Mouse (Mus musculus): ENCODE results near the gene Olfr155.

Olfr155 gene

GRCm38 (mm10) chr4:43851265-43851664 lies at the start of gene Olfr155:
TSS of gene Olfr155 (plus strand) at chr4:43851565.
- DNase-seq, result no peak

DNA sequence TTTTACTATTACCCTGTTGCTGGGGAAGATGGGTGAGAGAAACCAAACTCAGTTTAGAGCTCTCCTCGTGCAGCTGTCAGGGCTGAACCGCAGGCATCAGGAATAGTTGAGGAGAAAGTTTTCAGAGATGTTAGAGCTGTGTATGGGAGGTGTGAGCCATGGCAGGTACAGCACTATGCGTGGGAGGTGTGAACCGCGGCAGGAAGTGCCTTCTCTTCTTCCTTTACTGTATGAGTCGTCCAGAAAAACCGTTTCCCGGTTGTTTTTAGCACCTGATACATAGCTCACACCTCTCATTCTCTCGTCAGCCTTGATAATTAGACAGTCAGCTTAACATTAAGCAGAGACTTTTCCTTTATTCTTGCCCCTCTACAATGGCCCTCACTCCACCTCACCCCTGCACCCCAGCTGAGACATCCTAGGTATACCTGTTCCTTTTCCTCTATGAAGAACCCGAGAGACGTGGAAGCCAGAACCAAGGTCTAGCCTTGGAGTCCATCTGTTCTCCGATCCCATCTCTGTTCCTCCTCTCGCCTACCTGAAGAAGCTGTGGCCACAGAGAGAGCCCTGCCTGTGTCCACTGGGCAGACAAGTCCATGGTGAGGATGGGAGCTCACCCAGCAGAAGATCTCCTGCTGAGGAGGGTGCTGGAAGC lies 28.3 kb upstream of the Olfr155 start:
- DNase-seq, result no peak

DNA sequence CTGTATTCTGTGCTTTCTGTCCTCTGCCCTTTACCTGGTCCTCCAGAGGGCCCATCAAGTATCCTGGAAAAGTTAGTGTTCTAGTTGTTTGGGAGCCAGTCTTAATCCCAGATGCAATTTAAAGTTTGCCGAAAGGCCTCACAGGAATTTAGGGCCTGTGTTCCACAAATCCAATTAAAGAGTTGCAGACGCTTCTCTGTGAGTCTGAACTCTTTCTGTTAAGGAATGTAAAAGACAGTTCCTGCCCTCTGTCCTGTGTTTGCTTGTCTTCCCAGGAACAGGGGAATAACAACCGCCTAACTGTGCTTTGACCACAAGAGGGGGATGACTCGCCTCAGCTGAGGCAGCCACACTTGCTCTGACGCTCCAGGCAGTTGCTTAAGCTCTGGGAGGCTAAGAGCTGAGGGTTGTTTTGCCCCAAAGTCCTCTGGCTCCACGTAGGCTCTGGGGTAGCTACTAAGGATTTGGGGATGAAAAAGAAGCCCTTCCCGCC lies 27.5 kb upstream of the Olfr155 start, which contains the start of gene Olfr156:
Olfr156 (minus strand) TSS at position 51 of the 493 bp plus-strand sequence.
- peak; percentile 62 for DNase-seq

DNA sequence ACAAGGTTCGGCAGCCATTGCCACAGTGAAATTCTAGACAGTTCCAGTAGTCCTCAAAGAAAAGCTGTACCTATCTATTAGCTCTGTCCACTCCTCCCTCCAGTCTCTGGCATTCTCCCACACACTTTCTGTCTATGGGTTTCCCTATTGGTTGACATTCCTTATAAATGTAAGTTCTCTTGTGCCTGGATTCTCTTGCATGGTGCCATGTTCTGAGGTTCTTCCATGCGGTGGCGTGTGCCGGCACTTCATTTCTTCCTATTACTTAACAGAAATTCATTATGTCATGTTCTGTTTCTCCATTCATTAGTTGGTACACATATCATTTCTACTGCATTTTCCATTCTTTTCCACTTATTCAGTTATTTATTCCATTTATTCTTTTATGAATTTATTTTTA lies 22.6 kb upstream of the Olfr155 start:
- DNase-seq, result no peak

- peak; percentile 8 for DNase-seq
Measured at GRCm38 (mm10) chr4:43832031-43832430, 19.3 kb upstream of the Olfr155 start.

- no peak for DNase-seq
Measured at GRCm38 (mm10) chr4:43833752-43834151, 17.6 kb upstream of the Olfr155 start.

GRCm38 (mm10) chr4:43834749-43835148 lies 16.6 kb upstream of the Olfr155 start:
- no peak for DNase-seq

DNA sequence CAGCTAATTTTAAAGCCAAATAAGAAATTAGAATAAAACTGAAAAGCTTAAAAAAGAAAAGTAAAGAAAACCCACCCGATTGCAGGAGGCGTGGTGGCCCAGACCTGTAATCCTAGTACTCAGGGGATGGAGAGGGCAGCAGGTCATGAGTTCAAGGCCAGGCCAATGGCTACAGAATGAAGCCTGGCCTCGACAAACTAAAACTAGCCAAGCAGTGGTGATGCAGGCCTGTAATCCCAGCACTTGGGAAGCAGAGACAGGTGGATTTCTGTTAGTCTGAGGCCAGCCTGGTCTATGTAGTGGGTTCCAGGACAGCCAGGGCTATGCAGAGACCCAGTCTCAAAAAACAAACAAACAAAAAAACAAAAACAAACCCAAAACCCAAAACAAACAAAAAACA lies 13.0 kb upstream of the Olfr155 start:
- DNase-seq, result no peak

DNA sequence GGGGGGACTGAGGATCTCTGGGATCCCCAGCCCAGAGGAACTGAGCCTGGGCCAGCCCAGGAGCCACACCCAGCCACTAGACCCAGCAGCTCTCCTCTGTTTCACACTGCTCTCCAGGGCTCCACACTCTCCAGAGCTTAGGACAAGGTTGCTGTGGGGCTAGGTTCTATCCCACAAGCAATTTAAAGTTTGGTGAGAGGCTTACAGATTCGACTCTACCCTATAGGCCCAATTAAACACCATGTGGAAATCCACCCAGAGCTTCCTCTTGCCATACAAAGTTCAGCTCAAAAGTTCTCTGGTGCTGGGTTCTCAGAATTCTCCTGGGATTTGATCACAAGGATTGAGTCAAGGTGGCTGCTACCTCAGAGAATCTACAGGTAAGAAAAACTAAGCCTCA lies 11.3 kb upstream of the Olfr155 start, which contains the start of gene Olfr157:
Olfr157 (minus strand) TSS at position 101 of the 400 bp plus-strand sequence.
- no peak for DNase-seq

DNA sequence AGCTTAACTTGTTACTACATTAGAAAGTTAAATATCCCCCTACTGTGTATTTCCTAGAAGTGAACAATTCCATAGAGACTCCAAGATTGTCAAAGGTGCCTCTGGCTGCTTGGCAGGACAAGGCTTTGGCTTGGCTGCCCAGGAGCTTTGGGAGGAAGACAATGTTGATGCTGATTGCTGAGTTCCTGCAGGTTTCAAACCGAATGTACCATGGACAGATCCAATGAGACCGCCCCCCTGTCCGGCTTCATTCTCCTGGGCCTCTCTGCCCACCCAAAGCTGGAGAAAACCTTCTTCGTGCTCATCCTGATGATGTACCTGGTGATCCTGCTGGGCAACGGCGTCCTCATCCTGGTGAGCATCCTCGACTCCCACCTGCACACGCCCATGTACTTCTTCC lies 2.7 kb downstream of the Olfr155 start:
- DNase-seq, result no peak

DNA sequence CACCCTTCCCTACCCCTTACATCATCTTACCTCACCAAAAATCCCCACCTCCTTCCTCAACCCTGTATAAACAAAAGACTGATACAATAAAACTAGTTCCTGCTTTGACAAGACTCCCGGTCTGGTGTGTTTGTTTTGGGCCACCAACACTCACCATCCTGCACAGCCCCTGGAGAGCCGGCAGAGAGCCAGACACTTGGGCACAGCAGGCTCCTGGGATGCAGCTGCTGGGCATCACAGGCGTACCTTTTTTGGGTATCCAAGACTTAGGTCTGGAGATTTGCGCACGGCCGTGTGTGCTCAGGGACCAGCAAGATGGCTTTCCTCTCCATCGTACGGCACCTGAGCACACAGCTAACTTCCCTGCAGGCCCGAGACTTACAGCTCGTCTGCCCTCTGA lies 8.5 kb downstream of the Olfr155 start:
- no peak for DNase-seq

- peak; percentile 78 for DNase-seq
Measured at GRCm38 (mm10) chr4:43860744-43861519, 9.6 kb downstream of the Olfr155 start.

DNA sequence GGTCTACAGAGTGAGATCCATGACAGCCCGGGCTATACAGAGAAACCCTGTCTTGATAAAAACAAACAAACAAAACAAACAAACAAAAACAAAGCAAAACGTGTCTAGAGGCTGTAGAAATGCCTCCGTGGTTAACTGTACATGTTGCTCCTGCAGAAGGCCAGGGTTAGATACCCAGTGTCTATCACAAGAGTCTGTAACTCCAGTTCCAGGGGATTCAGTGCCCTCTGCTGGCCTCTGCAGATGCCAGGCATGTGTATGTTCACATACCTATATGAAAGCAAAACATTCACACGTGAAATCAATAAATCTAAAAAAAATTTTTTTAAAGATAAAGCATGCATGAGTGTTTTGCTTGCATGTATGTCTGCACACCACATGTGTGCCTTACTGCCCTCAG lies 11.9 kb downstream of the Olfr155 start:
- DNase-seq, result no peak

DNA sequence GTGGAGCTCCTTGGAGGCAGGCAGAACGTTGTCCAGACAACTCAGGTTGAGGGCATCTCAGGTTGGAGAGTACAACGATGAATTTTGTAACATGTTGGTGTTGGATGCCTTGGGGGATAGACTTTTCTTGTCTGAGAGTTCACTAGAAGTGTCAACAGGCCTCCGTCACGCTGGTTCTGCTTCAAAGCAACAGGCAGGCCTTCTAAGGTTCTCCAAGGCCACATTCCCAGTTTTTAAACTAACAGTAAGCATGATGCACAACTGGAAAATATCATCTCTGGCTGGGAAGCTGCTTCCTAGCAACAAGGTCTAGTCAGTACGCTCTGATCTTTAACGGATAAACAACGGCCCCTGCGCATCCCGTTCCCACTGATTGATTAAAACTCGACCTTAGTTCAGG lies 18.5 kb downstream of the Olfr155 start:
- DNase-seq, result no peak

GRCm38 (mm10) chr4:43874501-43874900 lies 23.1 kb downstream of the Olfr155 start:
- DNase-seq, result peak; percentile 44

- peak; percentile 94 for DNase-seq
Measured at GRCm38 (mm10) chr4:43875160-43875918, 24.0 kb downstream of the Olfr155 start, which contains the start of gene Reck. TSS of gene Reck (plus strand) at chr4:43875530.

DNA sequence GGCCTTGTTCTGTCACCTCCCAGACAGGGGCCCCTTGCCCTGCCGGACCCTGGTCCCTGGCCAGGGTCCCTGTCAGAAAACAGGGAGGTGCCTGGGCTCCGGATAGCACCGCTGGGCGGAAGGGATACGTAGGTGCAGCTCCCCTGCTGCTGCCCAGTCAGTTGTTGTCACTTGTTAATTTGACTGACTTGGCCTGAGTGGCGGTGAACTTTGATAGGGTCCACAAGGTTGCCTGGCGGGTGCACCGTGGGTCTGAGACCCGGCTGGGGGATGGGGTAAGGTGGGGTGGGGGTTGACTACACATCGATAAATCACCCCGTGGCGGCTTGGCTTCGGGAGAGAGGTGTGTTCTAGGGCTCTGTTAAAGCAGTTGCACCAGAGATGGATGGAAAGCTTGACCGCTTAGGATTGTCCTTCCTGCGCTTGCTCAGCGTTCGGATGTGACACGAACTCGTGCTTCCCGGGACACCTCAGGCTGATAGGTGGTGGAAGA lies 24.6 kb downstream of the Olfr155 start:
- no peak for DNase-seq

DNA sequence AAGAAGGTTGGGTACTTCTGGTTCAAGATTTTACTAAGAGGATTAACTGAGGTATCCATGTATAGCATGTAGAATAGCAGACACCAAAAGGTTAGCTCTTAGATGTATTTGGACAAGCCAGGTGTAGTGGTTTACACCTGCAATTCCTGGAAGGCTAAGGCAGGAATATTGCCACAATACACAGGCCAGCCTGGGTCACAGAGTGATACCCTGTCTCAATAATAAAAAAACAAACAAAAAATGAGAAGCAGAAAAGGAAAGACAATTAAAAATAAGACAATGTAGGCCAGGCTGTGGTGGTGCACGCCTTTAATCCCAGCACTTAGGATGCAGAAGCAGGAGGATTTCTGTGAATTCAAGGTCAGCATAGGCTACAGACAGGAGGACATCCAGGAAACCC lies 25.9 kb downstream of the Olfr155 start:
- no peak for DNase-seq

GRCm38 (mm10) chr4:43878121-43878776 lies 26.9 kb downstream of the Olfr155 start:
- DNase-seq, result peak; percentile 47

DNA sequence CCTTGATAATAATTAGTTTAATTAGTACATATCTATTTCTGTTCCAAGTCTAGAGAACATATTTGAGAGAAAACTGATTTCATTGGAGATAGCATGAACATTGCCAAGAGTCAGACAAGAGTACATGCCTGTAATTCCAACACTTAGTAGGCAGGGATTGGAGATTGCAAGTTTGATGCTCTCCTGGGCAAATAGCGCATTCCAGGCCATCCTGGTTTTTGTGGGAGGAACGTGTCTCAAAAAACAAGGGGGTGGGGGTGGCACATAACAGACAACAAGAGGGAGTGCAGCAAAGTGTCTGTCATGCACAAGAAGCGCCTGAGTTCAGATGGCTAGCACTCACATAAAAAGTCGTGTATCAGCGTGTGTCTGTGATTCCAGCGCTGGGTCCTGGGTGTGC lies 28.2 kb downstream of the Olfr155 start:
- DNase-seq, result no peak

GRCm38 (mm10) chr4:43884196-43884595 lies 32.8 kb downstream of the Olfr155 start:
- peak; percentile 82 for DNase-seq

DNA sequence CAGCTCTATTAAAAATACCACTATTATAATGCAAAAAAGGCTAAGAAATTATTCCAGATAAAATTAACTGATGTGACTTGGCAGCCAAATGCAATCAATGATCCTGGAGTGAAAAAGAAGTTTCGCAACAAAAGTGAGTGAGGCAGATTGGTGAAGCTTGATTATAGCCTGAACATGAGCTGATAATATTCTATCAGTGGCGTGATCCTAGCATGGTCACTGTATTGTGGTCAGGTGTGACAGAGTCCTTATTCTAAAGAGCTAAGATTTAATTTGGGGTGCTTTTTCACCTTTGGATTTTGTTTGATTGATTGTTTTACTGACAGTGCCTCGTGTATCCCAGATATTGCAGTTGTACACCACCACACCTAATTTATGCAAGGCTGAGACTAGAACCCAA lies 39.9 kb downstream of the Olfr155 start:
- DNase-seq, result no peak

- DNase-seq, result no peak
Measured at GRCm38 (mm10) chr4:43897209-43897608, 45.8 kb downstream of the Olfr155 start.

All from retina, postnatal 1 day (tissue).